Mouse (Mus musculus): ENCODE data around the gene Tmod3.

DNA sequence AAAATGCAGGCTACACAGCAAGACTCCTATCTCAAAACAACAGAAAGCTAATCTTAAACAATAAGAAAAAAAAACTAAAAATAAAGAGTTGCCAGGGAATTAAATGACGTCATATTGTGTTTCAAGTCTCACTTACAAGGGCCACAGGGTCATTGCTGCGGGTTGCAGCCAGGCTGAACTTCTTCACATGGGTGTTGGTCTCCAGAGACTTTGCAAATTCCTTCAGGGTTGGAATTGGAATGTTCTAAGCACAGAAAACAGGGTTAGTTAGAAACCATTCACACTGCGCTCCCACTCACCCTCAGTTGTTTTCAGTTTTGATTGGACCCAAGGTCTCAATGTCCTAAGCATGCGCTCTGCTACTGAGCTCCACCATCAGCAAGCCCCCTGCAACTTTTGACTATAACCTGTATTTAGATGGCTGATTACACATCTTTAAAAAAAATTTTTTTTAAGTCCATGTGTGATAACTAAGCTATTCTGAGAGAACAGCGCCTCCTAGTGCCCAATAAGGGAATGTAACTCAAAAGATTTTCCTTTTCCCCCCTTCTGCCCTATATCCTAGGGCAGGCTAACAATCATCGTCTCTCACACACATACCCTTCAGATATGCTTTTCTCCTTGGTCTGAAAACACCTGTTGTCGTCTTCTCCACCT, 22.4 kb upstream of the Tmod3 start:
- TF ChIP-seq EP300 (IDR thresholded peaks at IDR 0.05; ENCODE audit: low read depth): no peak
- TF ChIP-seq CTCF (IDR thresholded peaks at IDR 0.05; ENCODE audit: low read depth): peak; percentile 71

Data from heart, postnatal 0 days (tissue).